Mouse (Mus musculus) embryonic facial prominence, embryonic 13.5 days (tissue): ENCODE results near the gene Fam110c. TPM values are rescaled to one million over a fixed set of nuclear protein-coding genes. Genes with fewer than 3 reads are reported as not detected.

Experiments used
- ATAC-seq: fragments of 200-750 bp; cut with Nextera tagmentation; 2 replicates; pipeline ENCODE4 v1.8.0; 2017; ENCODE audit warnings: low read depth; ENCODE audit not compliant: insufficient number of reproducible peaks, insufficient read depth, low FRiP score, low TSS enrichment
- H3K27ac ChIP-seq: fragments of 300-500 bp; sonication (generic); 2 replicates; pipeline ENCODE4 v1.5.1; 2015; ENCODE audit warnings: moderate library complexity, mild to moderate bottlenecking, inconsistent platforms
- H3K27me3 ChIP-seq: fragments of 300-500 bp; sonication (generic); 2 replicates; pipeline ENCODE4 v1.6.1; 2015; ENCODE audit warnings: mild to moderate bottlenecking, inconsistent platforms
- H3K36me3 ChIP-seq: fragments of 300-500 bp; sonication (generic); 2 replicates; pipeline ENCODE4 v1.6.1; 2015; ENCODE audit warnings: mild to moderate bottlenecking, inconsistent platforms
- H3K4me1 ChIP-seq: fragments of 300-500 bp; sonication (generic); 2 replicates; pipeline ENCODE4 v1.6.1; 2015; ENCODE audit warnings: inconsistent platforms
- H3K4me2 ChIP-seq: fragments of 300-500 bp; sonication (generic); 2 replicates; pipeline ENCODE4 v1.6.1; 2015; ENCODE audit warnings: moderate library complexity, mild to moderate bottlenecking, inconsistent platforms
- H3K4me3 ChIP-seq: fragments of 300-500 bp; sonication (generic); 2 replicates; pipeline ENCODE4 v1.5.1; 2015; ENCODE audit warnings: mild to moderate bottlenecking, inconsistent platforms
- H3K9ac ChIP-seq: fragments of 300-500 bp; sonication (generic); 2 replicates; pipeline ENCODE4 v1.6.1; 2015; ENCODE audit warnings: mild to moderate bottlenecking, inconsistent platforms
- H3K9me3 ChIP-seq: fragments of 300-500 bp; sonication (generic); 2 replicates; pipeline ENCODE4 v1.6.1; 2016; ENCODE audit warnings: inconsistent platforms
- WGBS: fragments of 180-500 bp; shearing (Covaris S2); methylation state at CpG from one replicate; pipeline ENCODE4 v1.1.7; 2015; ENCODE audit warnings: mixed read lengths; 5-methylcytosine and 5-hydroxymethylcytosine counted together
- polyA plus RNA-seq: library from polyadenylated mRNA; unstranded; fragments of >200 nt; fragmentation: Nextera tagmentation; extraction: Ambion mirVana; gene quantifications from 2 replicates; pipeline ENCODE4 v1.2.1, GENCODE M21; 2015

Gene Fam110c
- polyA plus RNA-seq, 1 experiment from 2014 or later: 0.34 TPM

GRCm38 (mm10) chr12:31120535-31120934 is 46.9 kb downstream of the Fam110c start:
- Histone ChIP-seq H3K27ac (no peak overlapping the region), H3K4me2 (no peak overlapping the region), H3K4me3 (no peak overlapping the region), H3K9ac (no peak overlapping the region), H3K9me3 (no peaks in the 10 kb centered on the region), H3K36me3 (no peaks in the 10 kb centered on the region), H3K4me1 (no peaks in the 10 kb centered on the region), H3K27me3 (no peaks in the 10 kb centered on the region)
- no peak for ATAC-seq
- WGBS: 65% methylated on average over 5 of the region's 5 CpGs

- 62% methylated on average over 6 of the region's 6 CpGs for WGBS
- H3K27me3 ChIP-seq: no peaks in the 10 kb centered on the region
- H3K4me1 ChIP-seq: no peaks in the 10 kb centered on the region
- ATAC-seq: no peak
- H3K9me3 ChIP-seq: no peaks in the 10 kb centered on the region
- H3K27ac ChIP-seq: no peak overlapping the region
- no peaks in the 10 kb centered on the region for H3K36me3 ChIP-seq
- H3K4me2 ChIP-seq: no peak overlapping the region
- no peak overlapping the region for H3K9ac ChIP-seq
- no peak overlapping the region for H3K4me3 ChIP-seq
These were observed 49.4 kb downstream of the Fam110c start for GRCm38 (mm10) chr12:31122892-31123622.

- Histone ChIP-seq H3K9me3 (no peaks in the 10 kb centered on the region), H3K4me3 (no peak overlapping the region), H3K36me3 (no peaks in the 10 kb centered on the region), H3K4me1 (0 out of 2 replicates have a peak, but pooled peaks cover 5% of the 10 kb centered on the region), H3K27me3 (no peaks in the 10 kb centered on the region), H3K27ac (no peak overlapping the region), H3K9ac (no peak overlapping the region), H3K4me2 (no peak overlapping the region)
- ATAC-seq: no peak
- WGBS: 9% methylated on average over 1 of the region's 1 CpGs
These were observed 52.4 kb downstream of the Fam110c start for GRCm38 (mm10) chr12:31126071-31126470.

GRCm38 (mm10) chr12:31129548-31129947 is 55.9 kb downstream of the Fam110c start:
- H3K4me2 ChIP-seq: no peak overlapping the region

More at GRCm38 (mm10) chr12:31129548-31129947, 55.9 kb downstream of the Fam110c start:
- no peak overlapping the region for H3K4me3 ChIP-seq
- H3K27ac ChIP-seq: no peak overlapping the region
- H3K4me1 ChIP-seq: peaks cover 16% of the 10 kb centered on the region
- 85% methylated on average over 4 of the region's 4 CpGs for WGBS
- no peaks in the 10 kb centered on the region for H3K36me3 ChIP-seq
- no peaks in the 10 kb centered on the region for H3K27me3 ChIP-seq
- no peak overlapping the region for H3K9ac ChIP-seq
- no peaks in the 10 kb centered on the region for H3K9me3 ChIP-seq
- no peak for ATAC-seq

Other genes with a start within 250 kb of the Fam110c start
- gene Alkal2, start 189.5 kb upstream of the Fam110c start, polyA plus RNA-seq: 7.3 and 8.4 TPM in 2 replicates
- 154 and 159 TPM in 2 replicates for gene Acp1, start 162.3 kb upstream of the Fam110c start, polyA plus RNA-seq
- 16.7 and 18.6 TPM in 2 replicates for gene Sh3yl1, start 162.2 kb upstream of the Fam110c start, polyA plus RNA-seq
- not detected in 2 replicates for gene Gm6993, start 166.9 kb downstream of the Fam110c start, polyA plus RNA-seq
- gene Lamb1, start 191.4 kb downstream of the Fam110c start, polyA plus RNA-seq: 61.9 and 85.0 TPM in 2 replicates